Mouse (Mus musculus): ENCODE results near the gene Prrx2. TPM values are rescaled to one million over a fixed set of nuclear protein-coding genes. Genes with fewer than 3 reads are reported as not detected.
"Not testable (repeated sequence)": the region's sequence is repeated elsewhere in the genome, so short reads cannot be mapped to it uniquely, and the experiment has no call there.

Gene Prrx2
- total RNA-seq, 2 experiments from 2014 or later: not detected

- ATAC-seq (replicated peaks; ENCODE audit: low FRiP score, poor library complexity, severe bottlenecking): peak; percentile 64
Observed at GRCm38 (mm10) chr2:30929483-30930045, 94.8 kb downstream of the Prrx2 start, which contains the start of gene Ptges. TSS of gene Ptges (minus strand) at chr2:30929863.

- ATAC-seq (replicated peaks; ENCODE audit: low FRiP score, poor library complexity, severe bottlenecking): not testable (repeated sequence)
Observed at GRCm38 (mm10) chr2:30930846-30931245, 96.1 kb downstream of the Prrx2 start.

Other genes with a start within 250 kb of the Prrx2 start
- gene Cstad, start 239.9 kb upstream of the Prrx2 start, total RNA-seq (2015; ENCODE audit: low replicate concordance): not detected in 2 replicates
- not detected in 2 replicates for gene Cstad, start 239.9 kb upstream of the Prrx2 start, total RNA-seq (2017; ENCODE audit: low replicate concordance)
- not detected in 2 replicates for gene 1700001O22Rik, start 31.3 kb upstream of the Prrx2 start, total RNA-seq (2015; ENCODE audit: low replicate concordance)
- gene 1700001O22Rik, start 31.3 kb upstream of the Prrx2 start, total RNA-seq (2017; ENCODE audit: low replicate concordance): not detected in 2 replicates
- 1.7 and 2.2 TPM in 2 replicates for gene Ntmt1, start 27.1 kb upstream of the Prrx2 start, total RNA-seq (2015; ENCODE audit: low replicate concordance)
- 4.0 TPM in 1 of 2 replicates, not detected in the other for gene Ntmt1, start 27.1 kb upstream of the Prrx2 start, total RNA-seq (2017; ENCODE audit: low replicate concordance)
- 39.8 and 43.6 TPM in 2 replicates for gene Asb6, start 4.6 kb upstream of the Prrx2 start, total RNA-seq (2015; ENCODE audit: low replicate concordance)
- gene Asb6, start 4.6 kb upstream of the Prrx2 start, total RNA-seq (2017; ENCODE audit: low replicate concordance): 61.4 and 62.3 TPM in 2 replicates
- not detected in 2 replicates for gene Ptges, start 94.9 kb downstream of the Prrx2 start, total RNA-seq (2015; ENCODE audit: low replicate concordance)
- gene Ptges, start 94.9 kb downstream of the Prrx2 start, total RNA-seq (2017; ENCODE audit: low replicate concordance): 0.77 and 12.5 TPM in 2 replicates
- gene Tor1b, start 118.0 kb downstream of the Prrx2 start, total RNA-seq (2015; ENCODE audit: low replicate concordance): 18.0 TPM in 2 replicates
- 17.2 and 25.7 TPM in 2 replicates for gene Tor1b, start 118.0 kb downstream of the Prrx2 start, total RNA-seq (2017; ENCODE audit: low replicate concordance)
- gene Tor1a, start 133.0 kb downstream of the Prrx2 start, total RNA-seq (2015; ENCODE audit: low replicate concordance): 15.9 and 24.7 TPM in 2 replicates
- 42.1 and 45.1 TPM in 2 replicates for gene Tor1a, start 133.0 kb downstream of the Prrx2 start, total RNA-seq (2017; ENCODE audit: low replicate concordance)
- gene BC005624, start 147.2 kb downstream of the Prrx2 start, total RNA-seq (2015; ENCODE audit: low replicate concordance): 13.0 and 15.5 TPM in 2 replicates
- gene BC005624, start 147.2 kb downstream of the Prrx2 start, total RNA-seq (2017; ENCODE audit: low replicate concordance): 17.6 and 30.4 TPM in 2 replicates
- gene Usp20, start 147.3 kb downstream of the Prrx2 start, total RNA-seq (2015; ENCODE audit: low replicate concordance): 5.0 TPM in 1 of 2 replicates, not detected in the other
- 0.64 TPM in 1 of 2 replicates, not detected in the other for gene Usp20, start 147.3 kb downstream of the Prrx2 start, total RNA-seq (2017; ENCODE audit: low replicate concordance)

Data from erythroid progenitor cell, adult 5-6 weeks (primary cell).